In the genomic region with DNA sequence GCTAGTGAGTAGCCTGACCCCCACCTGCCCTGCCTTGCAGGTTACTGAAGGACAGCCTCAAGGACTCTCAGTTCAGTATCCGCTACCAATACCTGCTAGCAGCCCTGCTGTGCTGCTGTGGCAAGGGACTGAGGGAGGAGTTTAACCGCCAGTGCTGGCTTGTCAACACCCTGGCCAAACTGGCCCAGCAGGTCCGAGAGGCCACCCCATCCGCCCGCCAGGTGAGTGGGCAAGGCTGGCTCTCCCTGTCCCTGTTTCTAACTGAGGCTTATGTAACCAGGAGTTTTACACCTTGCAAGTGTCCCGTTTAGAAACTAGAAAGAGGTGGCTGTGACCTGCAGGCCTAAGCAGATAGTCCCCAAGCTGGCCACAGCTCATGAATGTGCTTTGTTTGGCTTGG, we compare ENCODE assay signal across 14 mouse cellular contexts. TPM values are rescaled to one million over a fixed set of nuclear protein-coding genes. Genes with fewer than 3 reads are reported as not detected.
DNase-seq lines count a peak whose midpoint lies in the region; ATAC-seq lines count a peak whose summit lies in the region.
"Had no signal": no experiment of that assay in that cellular context is flagged by ENCODE, and none has a peak within 500 bp of the region (broad histone marks: within the 10 kb centered on the region; RNA-seq: fewer than 3 reads in every experiment).

No protein-coding gene starts in this region.

- H3K27ac ChIP-seq in kidney, embryonic 15.5 days: peak overlapping the region; percentile 16; the same call in 1 of the 2 replicates
- H3K27ac ChIP-seq in lung, embryonic 16.5 days (ENCODE audit: low read length): peak overlapping the region; percentile 95
- H3K27ac ChIP-seq: embryonic facial prominence, embryonic 15.5 days; hindbrain, embryonic 12.5 days; macrophage had no signal

- peaks cover 7% of the 10 kb centered on the region for H3K4me1 ChIP-seq in kidney, embryonic 15.5 days
- peaks cover 9% of the 10 kb centered on the region; the same call in 1 of the 2 replicates for H3K4me1 ChIP-seq in lung, embryonic 16.5 days (replicated peaks; ENCODE audit: control insufficient read depth, insufficient read depth, low read length)
- H3K4me1 ChIP-seq: embryonic facial prominence, embryonic 15.5 days had no signal

- WGBS in kidney, embryonic 15.5 days: 71% methylated on average over 6 of the region's 6 CpGs
- WGBS in lung, embryonic 16.5 days: 52% methylated on average over 6 of the region's 6 CpGs

- H3K9me3 ChIP-seq in kidney, embryonic 15.5 days (replicated peaks): no peaks in the 10 kb centered on the region
- H3K9me3 ChIP-seq in lung, embryonic 16.5 days (ENCODE audit: control insufficient read depth, low read length): no peaks in the 10 kb centered on the region
- H3K9me3 ChIP-seq: embryonic facial prominence, embryonic 15.5 days; heart, embryonic 12.5 days; hindbrain, embryonic 12.5 days had no signal

- H3K9ac ChIP-seq in kidney, embryonic 15.5 days: no peak overlapping the region
- no peak overlapping the region for H3K9ac ChIP-seq in lung, embryonic 16.5 days (ENCODE audit: low read length)
- H3K9ac ChIP-seq: embryonic facial prominence, embryonic 15.5 days; heart, embryonic 12.5 days; hindbrain, embryonic 12.5 days had no signal

- no peak overlapping the region for H3K4me3 ChIP-seq in kidney, embryonic 15.5 days (replicated peaks)
- H3K4me3 ChIP-seq in lung, embryonic 16.5 days (ENCODE audit: low read length): no peak overlapping the region
- H3K4me3 ChIP-seq: embryonic facial prominence, embryonic 15.5 days; heart, embryonic 12.5 days; hindbrain, embryonic 12.5 days had no signal

- no peaks in the 10 kb centered on the region for H3K27me3 ChIP-seq in kidney, embryonic 15.5 days
- no peaks in the 10 kb centered on the region for H3K27me3 ChIP-seq in lung, embryonic 16.5 days (ENCODE audit: control insufficient read depth, insufficient read depth, low read depth, low read length)
- H3K27me3 ChIP-seq: embryonic facial prominence, embryonic 15.5 days; heart, embryonic 12.5 days; hindbrain, embryonic 12.5 days had no signal

- H3K4me2 ChIP-seq in kidney, embryonic 15.5 days: no peak overlapping the region
- H3K4me2 ChIP-seq in lung, embryonic 16.5 days (ENCODE audit: low read depth, low read length): no peak overlapping the region; the same call in 1 of the 2 replicates
- H3K4me2 ChIP-seq: embryonic facial prominence, embryonic 15.5 days; heart, embryonic 12.5 days; hindbrain, embryonic 12.5 days had no signal

- peak; percentile 47 for DNase-seq in ovary, postnatal 36 days (ENCODE audit: low spot score)
- no peak for DNase-seq in ovary, postnatal 14 days (ENCODE audit: low spot score)
- DNase-seq in urinary bladder, postnatal 14 days (ENCODE audit: low spot score): peak; percentile 89
- no peak for DNase-seq in B cell, adult 2 months
- no peak for DNase-seq in spleen, postnatal 14 days (ENCODE audit: low spot score in 2 of 2)
- DNase-seq: cerebellum, postnatal 10 days; thymus, adult 18-20 months had no signal

- H3K36me3 ChIP-seq in kidney, embryonic 15.5 days: peaks cover 24% of the 10 kb centered on the region
- no peaks in the 10 kb centered on the region; the same call in 1 of the 2 replicates for H3K36me3 ChIP-seq in lung, embryonic 16.5 days (ENCODE audit: control insufficient read depth, insufficient read depth, low read length)

- ATAC-seq in kidney, embryonic 15.5 days (replicated peaks; ENCODE audit: low FRiP score): peak; percentile 61; the same call in 1 of the 2 replicates
- peak; percentile 83 for ATAC-seq in lung, embryonic 16.5 days (ENCODE audit: low read depth)
- no peak for ATAC-seq in erythroblast, adult 5-6 weeks (replicated peaks; ENCODE audit: low FRiP score, poor library complexity, severe bottlenecking)

RNA-seq across cellular contexts. Expression of gene Ppp1r15b, which starts 40.3 kb away (rescaled TPM):
- polyA plus RNA-seq in kidney, embryonic 15.5 days (2015; fragmentation: Nextera tagmentation; extraction: Ambion mirVana): 42.1 and 42.2 TPM in 2 replicates
- 39.0 and 42.5 TPM in 2 replicates for polyA plus RNA-seq in lung, embryonic 16.5 days (2015; fragmentation: Nextera tagmentation; extraction: Ambion mirVana)
- 37.1 and 44.3 TPM in 2 replicates for total RNA-seq in erythroblast, adult 5-6 weeks (2015; ENCODE audit: low replicate concordance)
- 72.2 and 83.8 TPM in 2 replicates for total RNA-seq in erythroblast, adult 5-6 weeks (2017; ENCODE audit: low replicate concordance)

RNA-seq across cellular contexts. Expression of gene Pik3c2b, which starts 45.2 kb away (rescaled TPM):
- polyA plus RNA-seq in kidney, embryonic 15.5 days (2015; fragmentation: Nextera tagmentation; extraction: Ambion mirVana): 6.1 and 6.3 TPM in 2 replicates
- 5.3 and 6.2 TPM in 2 replicates for polyA plus RNA-seq in lung, embryonic 16.5 days (2015; fragmentation: Nextera tagmentation; extraction: Ambion mirVana)
- total RNA-seq in erythroblast, adult 5-6 weeks (2015; ENCODE audit: low replicate concordance): 0.38 and 0.84 TPM in 2 replicates
- total RNA-seq in erythroblast, adult 5-6 weeks (2017; ENCODE audit: low replicate concordance): 0.17 and 0.56 TPM in 2 replicates

Comparison
In these comparisons a context has a peak if more than half of its experiments do, and no peak if none do; other contexts are left out.
1. DNase-seq: peak in ovary, postnatal 36 days (single experiment) and urinary bladder, postnatal 14 days (single experiment); none in ovary, postnatal 14 days (single experiment), B cell, adult 2 months (0 of 2) and spleen, postnatal 14 days (0 of 2).